Mouse (Mus musculus) c-Kit-positive CD71-positive TER-119-negative erythroid progenitor cells, embryonic 14.5 days (primary cell): ENCODE measurements around the gene March2.

Experiments used
- DNase-seq: peaks from one replicate; pipeline ENCODE4 v3.0.0-alpha.2; 2013; ENCODE audit warnings: low read depth

March2 gene

DNA sequence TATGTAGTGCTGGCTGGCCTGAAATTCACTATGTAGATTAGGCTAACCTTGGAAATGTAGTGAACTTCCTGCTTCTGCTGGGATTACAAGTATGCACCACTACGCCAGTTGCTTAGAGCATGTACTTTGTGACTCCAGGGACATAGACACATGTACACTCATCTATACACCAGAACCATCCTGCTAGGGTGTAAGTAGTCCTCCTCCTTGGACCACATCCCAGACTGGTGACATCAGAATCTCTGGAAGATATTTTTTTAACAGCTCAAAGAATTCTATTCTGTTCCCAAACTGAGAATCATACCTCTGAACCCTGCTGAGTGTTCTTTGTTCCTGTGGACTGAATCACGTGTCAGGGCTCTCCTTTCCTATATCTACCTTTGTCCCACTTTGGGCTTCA lies 81.4 kb downstream of the March2 start:
- no peak for DNase-seq
